Mouse (Mus musculus) induced T-regulatory cell, adult 2 months (primary cell): ENCODE results near the gene Fam155a.
"Not testable (repeated sequence)": the region's sequence is repeated elsewhere in the genome, so short reads cannot be mapped to it uniquely, and the experiment has no call there.

Experiments used
- DNase-seq: peaks from one replicate; pipeline ENCODE4 v3.0.0-alpha.2; 2012; ENCODE audit warnings: low read depth

The Fam155a gene

DNA sequence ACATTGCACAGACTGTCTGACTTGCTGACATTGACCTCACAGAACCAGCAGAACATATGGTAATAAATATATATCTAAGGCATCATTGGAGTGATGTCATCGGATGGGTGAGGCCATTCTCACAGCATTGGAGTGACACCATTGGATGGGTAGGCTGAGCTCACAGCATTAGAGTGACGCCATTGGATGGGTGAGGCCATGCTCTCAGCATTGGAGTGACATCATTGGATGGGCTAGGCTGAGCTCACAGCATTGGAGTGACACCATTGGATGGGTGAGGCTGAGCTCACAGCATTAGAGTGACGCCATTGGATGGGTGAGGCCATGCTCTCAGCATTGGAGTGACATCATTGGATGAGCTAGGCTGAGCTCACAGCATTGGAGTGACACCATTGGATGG, 110.9 kb downstream of the Fam155a start:
- not testable (repeated sequence) for DNase-seq

DNA sequence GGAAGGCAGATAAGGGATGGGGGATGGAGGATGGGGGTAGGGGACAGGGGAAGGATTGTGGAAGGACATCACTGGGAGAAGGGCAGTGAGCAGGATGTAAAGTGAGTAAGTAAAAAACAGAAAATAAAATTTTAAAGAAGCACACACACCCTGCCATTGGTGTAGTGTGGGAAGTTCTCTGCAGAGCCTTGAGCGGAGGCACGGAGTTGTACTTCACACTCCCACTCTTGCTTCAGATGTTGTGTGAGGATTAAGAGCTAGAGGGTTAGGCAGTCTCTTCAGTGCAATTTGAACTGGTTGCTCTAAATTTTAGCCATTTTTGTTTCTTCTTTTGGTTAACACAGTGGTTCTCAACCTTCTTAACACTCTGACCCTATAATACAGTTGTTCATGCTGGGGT, 114.1 kb downstream of the Fam155a start:
- DNase-seq, result no peak

- no peak for DNase-seq
Observed at GRCm38 (mm10) chr8:9654826-9655225, 116.1 kb downstream of the Fam155a start.

DNA sequence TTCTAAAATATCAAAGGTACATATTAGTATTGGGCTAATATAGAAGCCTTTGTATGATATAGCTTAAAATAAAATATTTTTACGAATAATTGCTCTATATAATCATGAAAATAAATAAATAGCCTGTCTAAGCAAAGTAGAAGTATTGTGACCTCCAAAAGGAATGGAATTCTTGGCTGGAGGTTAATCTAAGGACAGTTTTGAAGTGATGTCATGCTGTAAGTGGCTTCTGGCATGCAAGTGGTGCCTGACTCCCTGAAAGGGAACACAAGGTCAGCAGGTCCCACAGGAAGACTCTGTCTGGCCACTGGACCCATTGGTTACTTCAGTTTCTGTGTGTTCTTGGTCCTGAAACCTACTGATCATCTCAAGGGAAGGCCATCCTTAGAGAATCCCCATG, 117.3 kb downstream of the Fam155a start:
- DNase-seq, result no peak

- DNase-seq, result no peak
Observed at GRCm38 (mm10) chr8:9638162-9638561, 132.8 kb downstream of the Fam155a start.

DNA sequence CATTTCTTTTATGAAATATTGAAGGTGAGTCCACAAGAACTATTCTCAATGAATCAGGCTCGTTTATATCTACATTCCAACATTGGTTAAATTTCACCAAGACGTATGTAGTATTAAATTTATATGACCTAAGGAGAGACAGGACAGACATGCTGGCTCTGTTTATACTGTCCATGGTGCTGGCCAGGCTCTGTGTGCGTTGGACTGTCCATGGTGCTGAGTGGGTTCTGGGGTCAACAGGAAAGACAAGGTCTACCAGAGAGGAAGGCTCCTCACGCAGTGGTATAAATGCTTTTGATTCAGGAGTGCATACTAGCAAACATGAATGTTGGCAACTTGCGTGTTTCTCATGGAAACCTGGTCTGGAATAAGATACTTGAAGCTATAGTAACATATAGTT, 135.7 kb downstream of the Fam155a start:
- DNase-seq, result no peak

DNA sequence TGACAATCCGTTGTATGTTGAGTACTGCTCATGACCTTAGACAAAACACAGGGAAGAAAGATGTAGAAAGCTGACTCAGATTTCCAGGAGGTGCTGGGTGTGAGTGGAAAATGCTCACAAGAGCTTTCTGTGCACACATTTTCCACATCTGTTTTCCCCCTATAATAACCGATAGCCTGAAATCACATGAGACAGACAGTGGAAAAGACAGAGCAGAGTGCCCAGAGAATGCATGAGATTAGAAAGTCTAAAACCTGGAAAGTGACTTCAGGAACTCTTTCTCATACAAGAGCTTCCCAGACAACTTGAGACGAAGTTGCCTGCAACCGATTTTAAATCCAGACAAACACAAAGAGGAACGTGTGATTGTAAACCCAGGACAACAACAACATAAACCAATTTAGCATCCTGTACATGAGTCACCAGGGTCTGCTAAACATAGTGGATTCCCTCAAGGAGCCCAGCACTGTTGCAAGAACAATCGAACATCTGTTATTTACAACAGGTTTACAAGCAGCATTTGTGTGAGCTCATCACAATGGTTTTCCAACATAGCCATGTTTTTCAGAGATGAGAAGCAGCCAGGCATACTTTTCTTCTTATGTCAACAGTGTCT, 163.8 kb downstream of the Fam155a start:
- no peak for DNase-seq

GRCm38 (mm10) chr8:9596003-9596402, 175.0 kb downstream of the Fam155a start:
- DNase-seq, result no peak

DNA sequence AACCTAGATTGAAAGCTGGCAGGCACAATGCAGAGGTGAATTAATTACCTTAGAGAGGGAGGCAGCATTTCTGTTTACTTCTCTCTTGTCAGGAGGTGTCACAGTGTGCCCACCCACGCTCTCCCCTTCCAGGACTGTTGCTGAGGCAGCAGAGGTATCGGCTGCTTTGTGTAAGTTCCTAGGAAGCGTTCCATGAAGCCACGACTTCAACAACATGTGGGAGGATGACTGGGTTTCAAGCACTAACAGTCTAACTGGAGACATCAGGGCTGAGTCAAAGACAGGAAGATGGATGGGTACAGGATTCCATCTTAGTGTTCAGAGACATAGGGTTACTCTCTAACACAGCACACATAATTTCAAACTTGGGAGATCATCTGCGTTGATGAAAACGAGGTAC, 189.1 kb downstream of the Fam155a start:
- no peak for DNase-seq

DNA sequence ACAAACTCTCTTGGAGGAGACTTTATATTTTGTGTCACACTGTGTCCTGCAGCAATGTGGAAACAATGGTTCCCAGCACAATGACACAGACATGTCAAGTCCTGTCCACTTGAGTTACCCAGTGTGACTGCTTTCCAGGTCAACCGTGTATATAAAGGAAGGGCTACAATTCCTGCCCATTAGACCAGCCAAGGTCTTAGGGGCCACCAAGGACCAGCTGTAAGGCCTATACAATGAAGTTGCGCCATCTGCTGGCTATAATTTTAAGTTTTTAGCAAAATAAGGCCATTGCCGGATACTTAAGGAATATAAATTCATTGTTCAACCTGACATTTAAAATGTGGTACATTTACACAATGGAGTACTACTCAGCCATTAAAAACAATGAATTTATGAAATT, 190.8 kb downstream of the Fam155a start:
- no peak for DNase-seq

DNA sequence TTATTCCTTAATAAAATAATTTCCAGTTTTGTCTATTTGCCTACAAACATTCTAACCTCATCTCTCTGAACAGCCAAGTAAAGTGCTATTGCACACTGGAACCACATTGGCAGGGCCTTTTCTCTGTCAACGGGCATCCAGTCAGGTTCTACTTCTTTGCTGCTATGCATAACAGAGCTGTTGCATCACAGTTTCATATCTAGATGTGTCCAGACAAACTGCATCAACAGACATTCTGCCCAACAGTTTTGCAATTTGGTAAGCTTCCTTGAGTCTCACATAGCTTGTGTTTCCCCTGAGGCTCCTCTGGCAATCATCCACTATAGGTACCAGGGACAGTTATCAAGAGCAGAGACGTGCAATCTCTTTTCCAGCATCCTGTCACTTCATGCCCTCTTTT, 199.0 kb downstream of the Fam155a start:
- DNase-seq, result no peak

DNA sequence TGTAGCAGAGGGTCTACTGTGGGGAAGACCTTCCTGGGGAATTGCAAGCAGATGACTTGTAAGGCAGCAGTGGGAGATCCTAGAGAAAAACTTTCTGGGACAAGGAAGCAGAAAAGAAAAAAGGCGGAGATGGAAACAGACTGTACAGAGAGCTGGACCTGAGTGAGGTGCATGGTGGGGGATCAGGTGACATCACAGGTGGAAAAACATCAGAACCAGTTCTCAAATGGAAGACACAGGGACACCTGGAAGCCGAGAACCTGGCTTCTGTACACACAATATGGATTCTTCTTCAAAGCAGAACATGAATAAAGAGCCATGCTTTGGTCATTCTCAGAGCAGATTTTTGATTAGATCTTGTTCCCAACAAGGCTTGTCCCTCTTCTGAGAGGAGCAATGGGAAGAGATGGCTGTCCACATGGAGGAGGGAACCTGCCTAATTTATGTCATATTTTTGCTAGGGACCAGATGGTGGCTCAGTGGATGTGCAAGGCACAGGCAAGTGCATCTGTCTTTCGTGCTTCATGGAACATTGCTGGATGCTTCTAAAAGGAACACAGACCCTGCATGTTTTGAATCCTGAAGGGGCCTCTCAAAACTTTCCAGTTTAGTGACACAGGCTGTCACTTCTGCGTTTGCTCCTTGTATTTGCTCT, 201.3 kb downstream of the Fam155a start:
- DNase-seq, result no peak

DNA sequence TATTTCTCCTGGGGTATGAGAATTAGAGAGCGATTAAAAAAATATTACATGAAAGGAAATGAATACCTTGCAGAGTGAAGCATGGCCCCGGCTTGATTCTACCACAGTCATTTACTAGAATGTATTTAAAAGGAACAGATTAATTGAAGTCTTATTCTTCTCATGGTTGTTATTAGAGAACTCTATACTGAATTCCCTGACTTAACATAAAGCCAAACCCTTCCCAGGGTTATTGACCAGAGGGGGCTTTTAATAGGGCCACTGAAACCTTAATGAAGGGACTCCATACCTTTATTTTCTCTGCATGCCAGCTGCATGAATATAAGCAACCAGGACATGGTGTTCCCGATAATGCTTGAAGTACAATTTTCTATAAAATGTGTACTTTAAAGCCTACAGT, 221.8 kb downstream of the Fam155a start:
- DNase-seq, result no peak

DNA sequence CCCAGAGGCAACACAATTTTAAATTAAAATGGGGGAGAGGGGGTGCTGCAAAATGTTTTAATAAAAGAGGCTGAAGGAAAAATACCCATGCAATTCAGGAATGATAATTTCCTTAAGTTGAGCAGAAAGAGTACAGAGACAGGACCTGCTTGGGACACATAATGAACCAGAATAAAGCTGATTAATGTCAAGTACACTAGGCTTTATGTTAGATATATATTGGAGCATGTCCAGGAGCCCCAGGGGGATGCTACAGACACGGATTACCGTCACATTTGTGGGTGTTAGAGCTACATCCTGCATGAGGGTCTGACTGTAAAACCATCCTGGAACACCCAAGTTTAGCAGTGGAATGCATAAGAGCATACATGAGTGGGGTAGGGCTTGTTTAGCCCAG, 223.4 kb downstream of the Fam155a start:
- no peak for DNase-seq

GRCm38 (mm10) chr8:9546919-9547557, 223.9 kb downstream of the Fam155a start:
- no peak for DNase-seq

DNA sequence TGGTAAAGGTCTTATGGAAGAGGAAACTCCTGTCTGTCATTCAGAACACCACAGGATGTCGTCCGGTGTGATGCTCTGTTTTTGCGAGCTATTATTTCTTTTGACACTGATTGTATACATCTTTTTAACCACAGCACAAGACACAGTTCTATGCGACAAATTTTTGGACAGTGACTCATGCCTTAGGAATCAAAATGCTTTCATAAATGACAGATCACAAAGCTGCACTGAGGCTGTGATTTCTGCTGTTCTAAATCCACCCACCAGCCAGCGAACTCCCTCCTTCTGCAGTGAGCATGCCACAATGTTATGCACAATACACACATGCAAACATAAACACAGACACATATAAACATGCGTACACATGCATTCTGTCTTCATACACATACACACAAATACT, 224.5 kb downstream of the Fam155a start:
- no peak for DNase-seq

DNA sequence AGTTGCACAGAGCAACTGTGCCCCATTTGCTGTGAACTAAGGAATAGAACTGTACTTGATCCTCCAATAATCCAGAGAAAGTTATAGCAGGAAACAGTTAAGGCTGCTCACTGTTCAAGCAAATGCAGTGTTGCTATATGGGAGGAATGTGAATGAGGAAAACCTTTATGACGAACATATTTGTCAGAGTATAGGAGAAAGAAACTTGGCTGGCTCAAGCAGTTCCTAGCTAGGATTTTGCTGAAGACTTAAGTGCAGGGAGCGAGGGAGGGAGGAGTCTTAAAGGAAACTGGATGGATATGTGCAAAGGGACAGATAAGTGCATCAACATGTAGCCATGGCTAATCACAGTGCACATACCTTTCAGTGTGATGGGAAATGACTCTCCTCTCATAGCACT, 225.3 kb downstream of the Fam155a start:
- no peak for DNase-seq

- DNase-seq, result no peak
Observed at GRCm38 (mm10) chr8:9535730-9536372, 235.1 kb downstream of the Fam155a start.

- DNase-seq, result no peak
Observed at GRCm38 (mm10) chr8:9526515-9526914, 244.4 kb downstream of the Fam155a start.

DNA sequence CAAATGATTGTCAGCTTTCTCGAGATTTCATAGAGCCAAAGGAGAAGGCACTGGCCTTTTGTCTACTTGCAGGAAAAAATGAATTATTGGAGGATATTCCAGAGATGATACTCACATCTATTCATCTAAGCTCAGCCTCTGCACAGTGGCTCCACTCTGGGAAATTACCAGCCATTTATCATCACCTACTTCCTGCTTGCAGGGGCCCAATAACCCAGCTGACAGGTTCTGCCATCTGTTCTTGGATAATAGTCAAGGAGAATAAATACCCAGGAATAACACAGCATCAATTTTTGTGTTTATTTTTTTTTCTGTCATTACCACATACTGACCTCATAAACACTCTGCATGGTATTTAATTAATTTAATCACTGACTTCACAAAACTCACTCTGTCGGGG, 249.4 kb downstream of the Fam155a start:
- DNase-seq, result no peak

- DNase-seq, result no peak
Observed at GRCm38 (mm10) chr8:9500751-9501150, 270.2 kb downstream of the Fam155a start.

DNA sequence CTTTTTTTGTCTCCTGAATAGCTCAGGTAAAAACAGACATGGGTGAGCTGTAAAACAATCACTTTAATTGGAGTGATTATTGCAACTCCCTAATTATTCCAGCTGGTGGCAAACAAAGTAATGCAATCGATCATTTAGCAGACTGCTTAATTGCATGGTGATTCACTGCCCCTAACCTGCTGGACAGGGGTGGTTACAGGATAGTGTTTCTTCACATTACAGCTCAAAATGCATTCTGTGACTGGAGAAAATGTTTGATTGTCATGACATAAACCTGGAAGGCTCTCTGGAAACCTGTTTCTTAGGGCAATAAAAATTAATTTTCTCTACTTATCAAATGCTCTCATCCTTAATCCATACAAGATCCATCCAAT, 276.7 kb downstream of the Fam155a start:
- no peak for DNase-seq

GRCm38 (mm10) chr8:9493557-9494224, 277.3 kb downstream of the Fam155a start:
- DNase-seq, result no peak
